Mouse (Mus musculus): ENCODE data around the gene Pkmyt1. TPM values are rescaled to one million over a fixed set of nuclear protein-coding genes. Genes with fewer than 3 reads are reported as not detected.

The Pkmyt1 gene
- total and polyA plus RNA-seq, 2 experiments from 2014 or later, result 20.1 to 27.1 TPM

- no peak overlapping the region for H3K9ac ChIP-seq (replicated peaks; ENCODE audit: low read length)
These were observed 44.0 kb upstream of the Pkmyt1 start for GRCm38 (mm10) chr17:23682092-23682491.

GRCm38 (mm10) chr17:23682530-23682929 lies 43.6 kb upstream of the Pkmyt1 start:
- Histone ChIP-seq H3K9ac (replicated peaks; ENCODE audit: low read length) (no peak overlapping the region), H3K9me3 (ENCODE audit: low read length) (no peaks in the 10 kb centered on the region), H3K36me3 (ENCODE audit: insufficient read depth, low read length) (no peaks in the 10 kb centered on the region), H3K4me3 (ENCODE audit: low read length) (no peak overlapping the region), H3K27ac (no peak overlapping the region), H3K27me3 (ENCODE audit: insufficient read depth, low read length) (peaks cover 59% of the 10 kb centered on the region), H3K4me1 (ENCODE audit: insufficient read depth, low read length) (no peaks in the 10 kb centered on the region), H3K4me2 (ENCODE audit: low read depth, low read length) (no peak overlapping the region)
- WGBS, result 74% methylated on average over 3 of the region's 3 CpGs
- TF ChIP-seq CTCF (IDR thresholded peaks at IDR 0.05; ENCODE audit: low read depth), result no peak
- ATAC-seq (no peak), DNase-seq (ENCODE audit: low spot score) (no peak)

More at GRCm38 (mm10) chr17:23682092-23682491, 44.0 kb upstream of the Pkmyt1 start:
- no peak for TF ChIP-seq CTCF (IDR thresholded peaks at IDR 0.05; ENCODE audit: low read depth)
- 60% methylated on average over 4 of the region's 4 CpGs for WGBS
- H3K27me3 ChIP-seq (ENCODE audit: insufficient read depth, low read length), result peaks cover 59% of the 10 kb centered on the region
- H3K9me3 ChIP-seq (ENCODE audit: low read length), result no peaks in the 10 kb centered on the region
- ATAC-seq (no peak), DNase-seq (ENCODE audit: low spot score) (no peak)
- no peak overlapping the region for H3K4me2 ChIP-seq (ENCODE audit: low read depth, low read length)
- H3K27ac ChIP-seq, result no peak overlapping the region
- no peak overlapping the region for H3K4me3 ChIP-seq (ENCODE audit: low read length)
- H3K4me1 ChIP-seq (ENCODE audit: insufficient read depth, low read length), result no peaks in the 10 kb centered on the region
- no peaks in the 10 kb centered on the region for H3K36me3 ChIP-seq (ENCODE audit: insufficient read depth, low read length)

GRCm38 (mm10) chr17:23683226-23683625 lies 42.9 kb upstream of the Pkmyt1 start:
- no peaks in the 10 kb centered on the region for H3K36me3 ChIP-seq (ENCODE audit: insufficient read depth, low read length)
- no peaks in the 10 kb centered on the region for H3K4me1 ChIP-seq (ENCODE audit: insufficient read depth, low read length)
- no peak for ATAC-seq
- peaks cover 59% of the 10 kb centered on the region for H3K27me3 ChIP-seq (ENCODE audit: insufficient read depth, low read length)
- no peak overlapping the region for H3K4me2 ChIP-seq (ENCODE audit: low read depth, low read length)
- TF ChIP-seq CTCF (IDR thresholded peaks at IDR 0.05; ENCODE audit: low read depth), result no peak
- no peak for DNase-seq (ENCODE audit: low spot score)
- H3K4me3 ChIP-seq (ENCODE audit: low read length), result no peak overlapping the region
- 23% methylated on average over 15 of the region's 15 CpGs for WGBS
- H3K9me3 ChIP-seq (ENCODE audit: low read length), result no peaks in the 10 kb centered on the region
- H3K9ac ChIP-seq (replicated peaks; ENCODE audit: low read length), result no peak overlapping the region
- H3K27ac ChIP-seq, result no peak overlapping the region

GRCm38 (mm10) chr17:23683856-23684672 lies 42.1 kb upstream of the Pkmyt1 start, which contains the start of gene Cldn9:
Gene Cldn9 (minus strand): TSS chr17:23684026.
- Histone ChIP-seq H3K4me1 (ENCODE audit: insufficient read depth, low read length) (no peaks in the 10 kb centered on the region), H3K27ac (no peak within 1 kb of the TSS), H3K9ac (replicated peaks; ENCODE audit: low read length) (no peak within 1 kb of the TSS), H3K9me3 (ENCODE audit: low read length) (no peaks in the 10 kb centered on the region), H3K27me3 (ENCODE audit: insufficient read depth, low read length) (peaks cover 51% of the 10 kb centered on the region), H3K36me3 (ENCODE audit: insufficient read depth, low read length) (no peaks in the 10 kb centered on the region), H3K4me3 (ENCODE audit: low read length) (no peak within 1 kb of the TSS), H3K4me2 (ENCODE audit: low read depth, low read length) (no peak within 1 kb of the TSS)
- no peak for TF ChIP-seq CTCF (IDR thresholded peaks at IDR 0.05; ENCODE audit: low read depth)
- ATAC-seq, result no peak
- WGBS, result 23% methylated on average over 15 of the region's 15 CpGs
- DNase-seq (ENCODE audit: low spot score), result no peak

GRCm38 (mm10) chr17:23694491-23694890 lies 31.6 kb upstream of the Pkmyt1 start:
- Histone ChIP-seq H3K4me3 (ENCODE audit: low read length) (no peak overlapping the region), H3K27ac (no peak overlapping the region), H3K9ac (replicated peaks; ENCODE audit: low read length) (no peak overlapping the region), H3K36me3 (ENCODE audit: insufficient read depth, low read length) (no peaks in the 10 kb centered on the region), H3K27me3 (ENCODE audit: insufficient read depth, low read length) (0 out of 2 replicates have a peak, but pooled peaks cover 3% of the 10 kb centered on the region), H3K9me3 (ENCODE audit: low read length) (no peaks in the 10 kb centered on the region), H3K4me1 (ENCODE audit: insufficient read depth, low read length) (no peaks in the 10 kb centered on the region), H3K4me2 (ENCODE audit: low read depth, low read length) (no peak overlapping the region)
- no peak for ATAC-seq
- no peak for DNase-seq (ENCODE audit: low spot score)
- 81% methylated on average over 1 of the region's 1 CpGs for WGBS
- no peak for TF ChIP-seq CTCF (IDR thresholded peaks at IDR 0.05; ENCODE audit: low read depth)

GRCm38 (mm10) chr17:23695801-23696200 lies 30.3 kb upstream of the Pkmyt1 start:
- 26% methylated on average over 3 of the region's 3 CpGs for WGBS
- Histone ChIP-seq H3K9ac (replicated peaks; ENCODE audit: low read length) (no peak overlapping the region), H3K27ac (no peak overlapping the region), H3K4me3 (ENCODE audit: low read length) (no peak overlapping the region), H3K36me3 (ENCODE audit: insufficient read depth, low read length) (no peaks in the 10 kb centered on the region), H3K9me3 (ENCODE audit: low read length) (no peaks in the 10 kb centered on the region), H3K4me2 (ENCODE audit: low read depth, low read length) (no peak overlapping the region), H3K27me3 (ENCODE audit: insufficient read depth, low read length) (0 out of 2 replicates have a peak, but pooled peaks cover 3% of the 10 kb centered on the region), H3K4me1 (ENCODE audit: insufficient read depth, low read length) (no peaks in the 10 kb centered on the region)
- DNase-seq (ENCODE audit: low spot score) (no peak), ATAC-seq (no peak)
- no peak for TF ChIP-seq CTCF (IDR thresholded peaks at IDR 0.05; ENCODE audit: low read depth)

Measured in hindbrain, postnatal 0 days (tissue).